Mouse (Mus musculus) liver, embryonic 14.5 days (tissue): Measurements from ENCODE around the gene Fads6. TPM values are rescaled to one million over a fixed set of nuclear protein-coding genes. Genes with fewer than 3 reads are reported as not detected.

Experiments
- ATAC-seq: fragments of 200-750 bp; cut with Nextera tagmentation; 2 replicates; pipeline ENCODE4 v1.8.0; 2017; ENCODE audit warnings: moderate number of reproducible peaks, mild to moderate bottlenecking, moderate library complexity; ENCODE audit not compliant: insufficient read depth
- DNase-seq, 3 experiments: peaks; one replicate each; pipeline ENCODE4 v3.0.0-alpha.2; 2012 to 2013; ENCODE audit warnings: low read depth in 3 of 3, low spot score in 3 of 3
- H3K27ac ChIP-seq: fragments of 300-500 bp; sonication (generic); 2 replicates; pipeline ENCODE4 v1.5.1; 2014; ENCODE audit warnings: moderate library complexity, mild to moderate bottlenecking, control low read depth, inconsistent platforms
- H3K27me3 ChIP-seq: fragments of 300-500 bp; sonication (generic); 2 replicates; pipeline ENCODE4 v1.6.1; 2014; ENCODE audit warnings: mild to moderate bottlenecking, low read length, moderate library complexity; ENCODE audit not compliant: control insufficient read depth, insufficient read depth
- H3K36me3 ChIP-seq: fragments of 300-500 bp; sonication (generic); replicated peaks from 2 replicates; pipeline ENCODE4 v1.6.1; 2014; ENCODE audit warnings: low read depth; ENCODE audit not compliant: control insufficient read depth, insufficient read depth
- H3K4me1 ChIP-seq, 2 experiments: fragments of 200-500 bp in 1 of 2; fragments of 300-500 bp in 1 of 2; sonication (generic) in 1 of 2; replicated peaks; 2 replicates each; pipeline ENCODE4 v1.6.1; 2012 to 2014; ENCODE audit warnings: antibody characterized with exemption in 1 of 2, inconsistent platforms in 1 of 2, low read length in 1 of 2; ENCODE audit not compliant: control insufficient read depth in 2 of 2, insufficient read depth in 2 of 2
- H3K4me2 ChIP-seq: fragments of 300-500 bp; sonication (generic); 2 replicates; pipeline ENCODE4 v1.6.1; 2014; ENCODE audit warnings: low read depth, mild to moderate bottlenecking, control low read depth, moderate library complexity
- H3K4me3 ChIP-seq, 2 experiments: fragments of 200-500 bp in 1 of 2; fragments of 300-500 bp in 1 of 2; sonication (generic) in 1 of 2; 2 replicates each; pipeline ENCODE4 v1.5.1; 2012 to 2014; ENCODE audit warnings: low read depth in 2 of 2, low read length in 2 of 2, mild to moderate bottlenecking in 2 of 2, control low read depth in 1 of 2, inconsistent platforms in 1 of 2, moderate library complexity in 1 of 2; ENCODE audit not compliant: insufficient read depth in 1 of 2
- H3K9ac ChIP-seq: fragments of 300-500 bp; sonication (generic); replicated peaks from 2 replicates; pipeline ENCODE4 v1.6.1; 2014; ENCODE audit warnings: mild to moderate bottlenecking, control low read depth, moderate library complexity
- H3K9me3 ChIP-seq: fragments of 300-500 bp; sonication (generic); 2 replicates; pipeline ENCODE4 v1.6.1; 2016; ENCODE audit warnings: low read length, mixed read lengths; ENCODE audit not compliant: control insufficient read depth
- CTCF ChIP-seq: IDR thresholded peaks from 2 replicates; pipeline ENCODE4 v1.5.1; 2016; ENCODE audit warnings: antibody characterized with exemption, low read depth, control low read depth
- EP300 ChIP-seq: IDR thresholded peaks from 2 replicates; pipeline ENCODE4 v1.6.1; 2016; ENCODE audit warnings: antibody characterized with exemption, low read depth
- WGBS: fragments of 180-500 bp; shearing (Covaris S2); extraction: QIAGEN DNeasy Blood & Tissue Kit; methylation state at CpG from one replicate; pipeline ENCODE4 v1.1.7; 2014; ENCODE audit not compliant: insufficient replicate concordance; 5-methylcytosine and 5-hydroxymethylcytosine counted together
- polyA plus RNA-seq, 2 experiments: library from polyadenylated mRNA; depleted of rRNA in 1 of 2; stranded (reverse) in 1 of 2; unstranded in 1 of 2; fragments of >200 nt; fragmentation: Nextera tagmentation in 1 of 2; extraction: Ambion mirVana in 1 of 2; gene quantifications; 2 replicates each; pipeline versions ENCODE4 v1.2.1 to v1.2.3; 2012 to 2014

Gene Fads6
- polyA plus RNA-seq, 2 experiments = 2.8 to 6.7 TPM

DNA sequence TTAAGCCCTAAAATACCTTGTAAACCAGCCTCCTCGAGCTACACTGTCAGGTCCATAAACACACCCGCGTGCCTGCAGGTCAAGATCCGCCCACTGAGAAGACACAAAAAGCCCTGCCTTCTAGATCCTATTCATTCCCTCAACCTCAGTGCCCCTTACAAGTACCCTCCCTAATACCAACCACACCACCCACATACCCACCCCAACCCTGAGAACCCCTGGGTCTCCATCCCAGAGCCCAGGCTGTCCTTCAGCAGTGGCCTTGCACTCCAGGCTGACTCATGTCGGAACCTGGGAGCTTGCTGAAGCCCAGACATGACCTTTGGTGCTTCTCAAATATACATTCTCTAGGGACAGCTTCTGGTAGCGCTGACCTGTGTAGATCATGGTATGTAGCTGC, 22.7 kb downstream of the Fads6 start:
- TF ChIP-seq EP300 (no peak), CTCF (no peak)
- Histone ChIP-seq H3K9ac (no peak overlapping the region), H3K4me3 (no peak overlapping the region), H3K27me3 (no peaks in the 10 kb centered on the region), H3K36me3 (no peaks in the 10 kb centered on the region), H3K4me1 (peaks cover 8 to 27% of the 10 kb centered on the region in 2 experiments), H3K9me3 (no peaks in the 10 kb centered on the region), H3K27ac (no peak overlapping the region), H3K4me2 (no peak overlapping the region)
- DNase-seq (no peak), ATAC-seq (no peak)
- 72% methylated on average over 6 of the region's 6 CpGs for WGBS

DNA sequence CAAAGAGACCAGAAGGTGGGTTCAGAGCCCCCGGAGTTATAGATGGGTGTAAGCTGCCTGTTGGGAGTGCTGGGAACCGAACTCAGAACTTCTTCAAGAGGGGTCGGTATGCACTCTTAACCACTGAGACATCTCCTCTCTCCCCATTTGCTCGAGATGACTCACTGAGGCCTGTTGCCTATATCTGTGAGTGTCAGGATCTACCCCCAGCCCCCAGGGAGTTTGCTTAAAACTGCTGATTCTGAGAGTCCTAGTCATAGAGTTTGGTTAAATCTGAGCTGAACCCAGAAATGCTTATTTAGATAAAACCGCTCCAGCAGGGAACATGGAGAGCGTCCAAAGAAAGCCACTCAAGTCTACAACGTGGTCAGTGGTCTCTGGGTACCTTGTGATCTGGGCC, 23.3 kb downstream of the Fads6 start:
- no peak for ATAC-seq
- Histone ChIP-seq H3K27me3 (no peaks in the 10 kb centered on the region), H3K27ac (no peak overlapping the region), H3K4me3 (no peak overlapping the region), H3K4me1 (peaks cover 6 to 23% of the 10 kb centered on the region in 2 experiments), H3K9me3 (no peaks in the 10 kb centered on the region), H3K4me2 (no peak overlapping the region), H3K36me3 (no peaks in the 10 kb centered on the region), H3K9ac (no peak overlapping the region)
- TF ChIP-seq CTCF (no peak), EP300 (no peak)
- whole genome bisulfite sequencing = 66% methylated on average over 7 of the region's 7 CpGs
- DNase-seq = no peak

DNA sequence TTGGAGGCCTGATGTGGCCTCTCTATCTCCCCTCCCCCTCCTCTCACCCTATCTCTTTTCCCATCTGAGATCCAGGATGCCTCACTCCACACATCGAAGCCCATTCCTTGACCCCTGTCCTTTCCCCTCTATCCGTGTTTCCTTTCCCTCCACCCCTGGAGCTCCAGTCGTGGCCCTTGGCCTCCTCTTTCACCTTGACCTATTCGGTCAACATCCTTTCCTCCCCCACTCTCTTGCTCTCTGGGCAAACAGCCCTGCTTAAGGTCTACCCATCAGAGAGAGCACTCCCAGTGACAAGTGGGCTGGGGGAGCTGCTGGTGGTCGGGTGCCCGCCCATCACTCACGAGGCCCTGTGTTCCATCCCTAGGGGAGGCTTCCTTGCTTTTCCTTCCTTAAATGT, 23.7 kb downstream of the Fads6 start:
- no peak for DNase-seq
- H3K4me2 ChIP-seq = no peak overlapping the region
- no peak overlapping the region for H3K27ac ChIP-seq
- H3K27me3 ChIP-seq = no peaks in the 10 kb centered on the region
- no peaks in the 10 kb centered on the region for H3K36me3 ChIP-seq
- H3K9ac ChIP-seq = no peak overlapping the region
- 45% methylated on average over 7 of the region's 7 CpGs for WGBS
- no peak for ATAC-seq
- H3K9me3 ChIP-seq = no peaks in the 10 kb centered on the region
- peaks cover 6 to 22% of the 10 kb centered on the region in 2 experiments for H3K4me1 ChIP-seq
- H3K4me3 ChIP-seq = no peak overlapping the region
- TF ChIP-seq EP300 (no peak), CTCF (no peak)

DNA sequence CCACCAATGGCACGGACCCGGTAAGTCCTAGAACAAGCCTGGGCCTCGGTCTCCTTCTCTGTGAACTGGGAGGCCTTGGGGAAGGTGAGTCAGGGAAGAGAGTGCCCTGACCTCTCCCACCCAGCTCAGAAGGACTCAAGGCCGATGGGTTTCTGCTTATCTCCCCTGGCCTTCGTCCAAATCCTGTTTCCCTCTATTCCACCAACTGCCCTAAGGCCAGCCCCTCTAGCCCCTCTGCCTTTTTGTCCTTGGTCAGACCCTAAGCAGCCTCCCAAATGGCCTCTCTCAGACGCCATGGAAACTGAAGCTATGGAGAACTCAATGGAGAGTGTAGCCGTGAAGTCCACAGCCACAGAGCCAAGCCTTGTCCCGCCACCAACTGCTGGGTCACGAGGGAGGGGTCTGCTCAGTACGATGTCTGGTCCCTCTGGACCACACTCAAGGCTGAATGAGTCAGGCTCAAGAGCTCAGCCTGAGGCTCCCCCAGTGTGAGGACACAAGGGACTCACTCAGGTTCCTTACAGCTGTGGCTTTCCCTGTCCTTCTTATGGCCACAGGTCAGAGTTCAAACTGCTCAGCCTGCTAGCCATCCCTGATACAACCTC, 24.5 kb downstream of the Fads6 start:
- Histone ChIP-seq H3K36me3 (no peaks in the 10 kb centered on the region), H3K9ac (no peak overlapping the region), H3K27ac (no peak overlapping the region), H3K27me3 (no peaks in the 10 kb centered on the region), H3K9me3 (no peaks in the 10 kb centered on the region), H3K4me2 (no peak overlapping the region), H3K4me1 (peaks cover 4 to 19% of the 10 kb centered on the region in 2 experiments), H3K4me3 (no peak overlapping the region)
- 52% methylated on average over 10 of the region's 10 CpGs for WGBS
- no peak for ATAC-seq
- no peak for TF ChIP-seq CTCF
- TF ChIP-seq EP300 = no peak
- DNase-seq = no peak

DNA sequence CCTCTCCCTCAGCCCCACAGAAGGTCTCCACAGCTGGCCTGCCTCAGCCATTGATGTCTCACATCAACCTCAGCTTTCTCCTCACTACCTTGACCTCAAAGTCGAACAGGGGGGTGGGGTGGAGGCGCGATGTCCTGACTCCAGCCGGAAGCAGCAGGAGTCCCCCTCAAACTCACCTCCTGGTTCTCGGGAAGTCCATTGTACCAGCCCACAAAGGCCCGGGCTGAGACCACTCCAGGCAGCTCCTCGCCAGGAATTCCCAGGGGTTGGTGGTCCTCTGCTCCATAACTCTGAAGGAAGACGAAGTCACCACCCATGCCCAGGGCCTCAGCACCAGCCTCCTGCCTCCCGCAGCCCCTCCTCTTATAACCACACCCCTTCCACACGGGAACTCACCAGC, 26.0 kb downstream of the Fads6 start:
- TF ChIP-seq EP300 (no peak), CTCF (no peak)
- peaks cover 0 to 15% of the 10 kb centered on the region in 2 experiments; a peak in 3 of 4 replicates for H3K4me1 ChIP-seq
- no peaks in the 10 kb centered on the region for H3K9me3 ChIP-seq
- no peak overlapping the region for H3K27ac ChIP-seq
- H3K4me3 ChIP-seq = no peak overlapping the region
- no peak for ATAC-seq
- no peak overlapping the region for H3K4me2 ChIP-seq
- peaks cover 13% of the 10 kb centered on the region for H3K27me3 ChIP-seq
- H3K36me3 ChIP-seq = no peaks in the 10 kb centered on the region
- DNase-seq = no peak
- H3K9ac ChIP-seq = no peak overlapping the region
- WGBS = 68% methylated on average over 10 of the region's 10 CpGs
